In genomic region chr11:95000548-95000947, GRCm38 (mm10) we compare ENCODE assay signal across 8 mouse cellular contexts. TPM values are rescaled to one million over a fixed set of nuclear protein-coding genes. Genes with fewer than 3 reads are reported as not detected.
A peak's percentile ranks its signal among the peaks of the same experiment; 100 is the strongest.
DNase-seq lines count a peak whose midpoint lies in the region; ATAC-seq lines count a peak whose summit lies in the region.
"Had no signal": no experiment of that assay in that cellular context is flagged by ENCODE, and none has a peak within 500 bp of the region (broad histone marks: within the 10 kb centered on the region; RNA-seq: fewer than 3 reads in every experiment).

No protein-coding gene starts in this region.

- H3K27ac ChIP-seq in forebrain, embryonic 16.5 days (ENCODE audit: low read length) = peak overlapping the region; percentile 41
- H3K27ac ChIP-seq in lung, embryonic 16.5 days (ENCODE audit: low read length) = peak overlapping the region; percentile 76

- peaks cover 30% of the 10 kb centered on the region for H3K36me3 ChIP-seq in forebrain, embryonic 16.5 days (ENCODE audit: control insufficient read depth, insufficient read depth)
- H3K36me3 ChIP-seq in lung, embryonic 16.5 days (ENCODE audit: control insufficient read depth, insufficient read depth, low read length) = peaks cover 42% of the 10 kb centered on the region
- peaks cover 3% of the 10 kb centered on the region for H3K36me3 ChIP-seq in splenic B cell, adult 2 months (ENCODE audit: control insufficient read depth, insufficient read depth, low read length, poor library complexity, severe bottlenecking)

- 41% methylated on average over 4 of the region's 4 CpGs for WGBS in forebrain, embryonic 16.5 days
- WGBS in lung, embryonic 16.5 days = 19% methylated on average over 4 of the region's 4 CpGs

- H3K4me3 ChIP-seq in forebrain, embryonic 16.5 days (replicated peaks; ENCODE audit: low read length) = no peak overlapping the region
- no peak overlapping the region for H3K4me3 ChIP-seq in lung, embryonic 16.5 days (ENCODE audit: low read length)

- H3K9me3 ChIP-seq in forebrain, embryonic 16.5 days (ENCODE audit: control insufficient read depth, low read length) = no peaks in the 10 kb centered on the region
- no peaks in the 10 kb centered on the region for H3K9me3 ChIP-seq in lung, embryonic 16.5 days (ENCODE audit: control insufficient read depth, low read length)

- ATAC-seq in CD4-positive, CD25-positive, alpha-beta regulatory T cell, adult 4 months = peak; percentile 67
- no peak for ATAC-seq in forebrain, embryonic 16.5 days
- peak; percentile 33 for ATAC-seq in lung, embryonic 16.5 days (ENCODE audit: low read depth)

- H3K4me2 ChIP-seq in forebrain, embryonic 16.5 days (ENCODE audit: low read length) = no peak overlapping the region
- H3K4me2 ChIP-seq in lung, embryonic 16.5 days (ENCODE audit: low read depth, low read length) = no peak overlapping the region; the same call in 1 of the 2 replicates

- peak; percentile 68 for DNase-seq in adrenal gland, adult 2 months
- peak; percentile 56 to 62 for DNase-seq in kidney, adult 8-10 months
- DNase-seq in splenic B cell, adult 2 months (ENCODE audit: low read depth, low spot score) = peak; percentile 35
- no peak for DNase-seq in frontal cortex, postnatal 14 days (ENCODE audit: low spot score in 2 of 2)

- H3K4me1 ChIP-seq in forebrain, embryonic 16.5 days (replicated peaks; ENCODE audit: control insufficient read depth, insufficient read depth, low read length) = peaks cover 37% of the 10 kb centered on the region
- peaks cover 13% of the 10 kb centered on the region for H3K4me1 ChIP-seq in lung, embryonic 16.5 days (replicated peaks; ENCODE audit: control insufficient read depth, insufficient read depth, low read length)

- H3K27me3 ChIP-seq in forebrain, embryonic 16.5 days (replicated peaks; ENCODE audit: control insufficient read depth, insufficient read depth, low read length) = no peaks in the 10 kb centered on the region
- no peaks in the 10 kb centered on the region for H3K27me3 ChIP-seq in lung, embryonic 16.5 days (ENCODE audit: control insufficient read depth, insufficient read depth, low read depth, low read length)
- no peaks in the 10 kb centered on the region for H3K27me3 ChIP-seq in splenic B cell, adult 2 months (ENCODE audit: control insufficient read depth, insufficient read depth, low read length, poor library complexity, severe bottlenecking)

- H3K9ac ChIP-seq in forebrain, embryonic 16.5 days (replicated peaks; ENCODE audit: low read depth, low read length) = no peak overlapping the region
- H3K9ac ChIP-seq in lung, embryonic 16.5 days (ENCODE audit: low read length) = no peak overlapping the region

RNA-seq across cellular contexts. Expression of gene Samd14, which starts 9.1 kb away (rescaled TPM):
- polyA plus RNA-seq in CD4-positive, CD25-positive, alpha-beta regulatory T cell, adult 4 months (2017; shearing (Covaris generic)) = under 1 TPM; 0.87 to 0.94 TPM
- 1 to 10 TPM; 2.5 to 4.5 TPM for total RNA-seq in adrenal gland, adult 2 months (2021)
- 12.9 and 13.5 TPM in 2 replicates for polyA plus RNA-seq in adrenal gland, adult 2 months (2012; rRNA removed)
- polyA plus RNA-seq in forebrain, embryonic 16.5 days (2015; fragmentation: Nextera tagmentation; extraction: Ambion mirVana) = 123 and 134 TPM in 2 replicates
- 13.4 and 14.0 TPM in 2 replicates for polyA plus RNA-seq in lung, embryonic 16.5 days (2015; fragmentation: Nextera tagmentation; extraction: Ambion mirVana)

RNA-seq across cellular contexts. Expression of gene Ppp1r9b, which starts 9.7 kb away (rescaled TPM):
- 10 to 100 TPM; 18.1 to 21.7 TPM for polyA plus RNA-seq in CD4-positive, CD25-positive, alpha-beta regulatory T cell, adult 4 months (2017; shearing (Covaris generic))
- 100 to 1,000 TPM; 101 to 148 TPM for total RNA-seq in adrenal gland, adult 2 months (2021)
- 61.6 and 64.6 TPM in 2 replicates for polyA plus RNA-seq in adrenal gland, adult 2 months (2012; rRNA removed)
- 22.0 and 22.4 TPM in 2 replicates for polyA plus RNA-seq in forebrain, embryonic 16.5 days (2015; fragmentation: Nextera tagmentation; extraction: Ambion mirVana)
- polyA plus RNA-seq in lung, embryonic 16.5 days (2015; fragmentation: Nextera tagmentation; extraction: Ambion mirVana) = 8.2 and 8.3 TPM in 2 replicates

RNA-seq across cellular contexts. Expression of gene Sgca, which starts 24.4 kb away (rescaled TPM):
- not detected for polyA plus RNA-seq in CD4-positive, CD25-positive, alpha-beta regulatory T cell, adult 4 months (2017; shearing (Covaris generic))
- not detected for total RNA-seq in adrenal gland, adult 2 months (2021)
- polyA plus RNA-seq in adrenal gland, adult 2 months (2012; rRNA removed) = 0.79 and 0.95 TPM in 2 replicates
- 0.19 and 0.58 TPM in 2 replicates for polyA plus RNA-seq in forebrain, embryonic 16.5 days (2015; fragmentation: Nextera tagmentation; extraction: Ambion mirVana)
- 1.3 and 1.4 TPM in 2 replicates for polyA plus RNA-seq in lung, embryonic 16.5 days (2015; fragmentation: Nextera tagmentation; extraction: Ambion mirVana)

RNA-seq across cellular contexts. Expression of gene Hils1, which starts 33.2 kb away (rescaled TPM):
- not detected for polyA plus RNA-seq in CD4-positive, CD25-positive, alpha-beta regulatory T cell, adult 4 months (2017; shearing (Covaris generic))
- total RNA-seq in adrenal gland, adult 2 months (2021) = not detected
- not detected in 2 replicates for polyA plus RNA-seq in adrenal gland, adult 2 months (2012; rRNA removed)
- polyA plus RNA-seq in forebrain, embryonic 16.5 days (2015; fragmentation: Nextera tagmentation; extraction: Ambion mirVana) = not detected in 2 replicates
- polyA plus RNA-seq in lung, embryonic 16.5 days (2015; fragmentation: Nextera tagmentation; extraction: Ambion mirVana) = not detected in 2 replicates
- polyA plus RNA-seq: brain, embryonic 14.5 days had no signal

RNA-seq across cellular contexts. Expression of gene Pdk2, which starts 40.6 kb away (rescaled TPM):
- polyA plus RNA-seq in CD4-positive, CD25-positive, alpha-beta regulatory T cell, adult 4 months (2017; shearing (Covaris generic)) = 10 to 100 TPM in 1 of 2 experiments, 1 to 10 TPM in 1; 8.5 to 13.3 TPM
- 100 to 1,000 TPM in 1 of 2 experiments, 10 to 100 TPM in 1; 92.9 to 112 TPM for total RNA-seq in adrenal gland, adult 2 months (2021)
- 114 and 118 TPM in 2 replicates for polyA plus RNA-seq in adrenal gland, adult 2 months (2012; rRNA removed)
- 27.6 and 29.2 TPM in 2 replicates for polyA plus RNA-seq in forebrain, embryonic 16.5 days (2015; fragmentation: Nextera tagmentation; extraction: Ambion mirVana)
- 37.3 and 43.3 TPM in 2 replicates for polyA plus RNA-seq in lung, embryonic 16.5 days (2015; fragmentation: Nextera tagmentation; extraction: Ambion mirVana)

Comparison
In these comparisons a context has a peak if more than half of its experiments do, and no peak if none do; other contexts are left out.
1. DNase-seq: peak in adrenal gland, adult 2 months (single experiment), kidney, adult 8-10 months (2 of 2) and splenic B cell, adult 2 months (single experiment); none in frontal cortex, postnatal 14 days (0 of 2).